Mouse (Mus musculus) cerebellum, adult 8-10 months (tissue): ENCODE data around the gene Il5.
A peak's percentile ranks its signal among the peaks of the same experiment; 100 is the strongest.
"Not testable (repeated sequence)": the region's sequence is repeated elsewhere in the genome, so short reads cannot be mapped to it uniquely, and the experiment has no call there.

Experiments used
- DNase-seq: peaks from one replicate; pipeline ENCODE4 v3.0.0; 2022

The Il5 gene

GRCm38 (mm10) chr11:53747985-53748384 is 27.4 kb downstream of the Il5 start:
- DNase-seq, result no peak

GRCm38 (mm10) chr11:53748614-53749013 is 28.0 kb downstream of the Il5 start:
- no peak for DNase-seq

- DNase-seq, result no peak
Observed at GRCm38 (mm10) chr11:53749306-53749705, 28.7 kb downstream of the Il5 start.

- no peak for DNase-seq
Observed at GRCm38 (mm10) chr11:53749716-53750352, 29.2 kb downstream of the Il5 start.

- no peak for DNase-seq
Observed at GRCm38 (mm10) chr11:53755011-53755595, 34.5 kb downstream of the Il5 start.

- DNase-seq, result no peak
Observed at GRCm38 (mm10) chr11:53757612-53758011, 37.0 kb downstream of the Il5 start.

GRCm38 (mm10) chr11:53758033-53758432 is 37.4 kb downstream of the Il5 start:
- not testable (repeated sequence) for DNase-seq

- no peak for DNase-seq
Observed at GRCm38 (mm10) chr11:53758791-53759351, 38.3 kb downstream of the Il5 start.

GRCm38 (mm10) chr11:53759545-53760406 is 39.2 kb downstream of the Il5 start:
- no peak for DNase-seq

- DNase-seq, result no peak
Observed at GRCm38 (mm10) chr11:53761284-53761683, 40.7 kb downstream of the Il5 start.

- no peak for DNase-seq
Observed at GRCm38 (mm10) chr11:53761822-53762221, 41.2 kb downstream of the Il5 start.

- no peak for DNase-seq
Observed at GRCm38 (mm10) chr11:53762426-53762825, 41.8 kb downstream of the Il5 start.

GRCm38 (mm10) chr11:53762827-53763495 is 42.4 kb downstream of the Il5 start:
- DNase-seq, result peak; percentile 46

GRCm38 (mm10) chr11:53763496-53764140 is 43.0 kb downstream of the Il5 start:
- peak; percentile 61 for DNase-seq

GRCm38 (mm10) chr11:53764581-53764980 is 44.0 kb downstream of the Il5 start:
- DNase-seq, result no peak

- DNase-seq, result no peak
Observed at GRCm38 (mm10) chr11:53768422-53769184, 48.0 kb downstream of the Il5 start.

- DNase-seq, result no peak
Observed at GRCm38 (mm10) chr11:53769185-53769576, 48.6 kb downstream of the Il5 start.

- DNase-seq, result peak; percentile 50
Observed at GRCm38 (mm10) chr11:53769760-53770124, 49.1 kb downstream of the Il5 start, which contains the start of gene Irf1. Gene Irf1 (plus strand): TSS chr11:53770014.

GRCm38 (mm10) chr11:53770125-53770791 is 49.7 kb downstream of the Il5 start:
- peak; percentile 38 for DNase-seq

GRCm38 (mm10) chr11:53771001-53771744 is 50.6 kb downstream of the Il5 start:
- no peak for DNase-seq
